Mouse (Mus musculus): ENCODE results near the gene Mfsd2b.

Mfsd2b gene

DNA sequence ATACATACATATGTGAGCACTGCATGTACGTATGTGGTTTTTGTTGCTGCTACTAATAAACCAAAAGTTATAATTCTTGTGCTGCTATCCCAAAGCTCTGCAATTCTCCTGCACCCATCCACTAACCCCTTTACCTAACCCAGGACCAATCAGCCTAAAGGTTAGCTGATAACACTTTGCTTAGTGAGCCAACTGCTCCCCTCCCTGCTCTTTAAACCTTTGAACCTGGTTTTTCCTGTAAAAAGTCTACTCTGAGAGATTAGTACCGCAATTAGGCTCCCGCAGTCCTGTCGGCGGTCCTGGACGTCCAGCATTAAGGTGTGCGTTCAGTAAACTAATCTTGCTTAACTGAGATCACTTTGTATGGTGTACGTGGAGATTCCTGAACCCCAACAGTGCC, 1.5 kb upstream of the Mfsd2b start:
- no peak for DNase-seq (ENCODE audit: low read depth, low spot score)

DNA sequence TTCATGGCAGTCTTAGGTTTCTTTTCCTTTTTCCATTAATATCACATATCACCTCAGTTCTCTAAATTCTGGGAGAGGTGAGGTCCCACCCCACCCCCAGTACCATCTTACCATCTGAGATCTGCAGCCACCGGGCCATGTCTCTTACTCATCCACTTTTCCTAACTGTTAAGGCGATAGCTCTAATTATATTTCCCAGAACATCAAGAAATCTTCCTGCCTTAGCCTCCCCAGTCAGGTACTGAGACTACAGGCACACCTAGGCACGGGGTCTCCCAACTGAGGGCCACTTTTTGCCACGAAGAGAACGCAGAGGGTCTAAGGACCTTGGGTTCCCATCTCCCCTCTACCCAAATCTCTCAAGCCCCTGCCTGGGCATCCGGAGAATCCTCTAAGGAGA, 628 bp downstream of the Mfsd2b start:
- no peak for DNase-seq (ENCODE audit: low read depth, low spot score)

DNA sequence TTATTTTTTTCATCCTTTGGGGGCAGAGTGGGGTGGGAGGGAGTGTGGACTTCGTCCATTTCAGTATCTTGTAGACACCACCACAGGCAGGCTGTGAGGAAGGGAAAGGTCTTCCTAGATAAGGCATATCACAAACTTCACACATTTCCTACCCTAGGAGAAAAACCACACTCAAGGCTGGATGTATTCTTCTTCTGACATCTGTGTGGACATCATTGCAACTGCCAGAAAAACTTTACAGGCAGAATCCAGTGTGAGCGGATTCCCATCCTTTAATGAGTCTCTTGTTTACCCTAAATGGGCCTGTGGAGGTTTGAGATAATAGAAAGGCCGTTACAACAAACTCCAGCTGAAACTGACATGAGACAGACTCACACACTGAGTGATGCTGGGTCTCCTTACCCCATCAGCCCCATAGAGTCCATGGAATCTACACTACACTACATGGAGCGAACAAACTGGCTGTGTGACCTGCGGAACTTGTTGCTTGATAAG, 1.1 kb downstream of the Mfsd2b start:
- no peak for DNase-seq (ENCODE audit: low read depth, low spot score)

DNA sequence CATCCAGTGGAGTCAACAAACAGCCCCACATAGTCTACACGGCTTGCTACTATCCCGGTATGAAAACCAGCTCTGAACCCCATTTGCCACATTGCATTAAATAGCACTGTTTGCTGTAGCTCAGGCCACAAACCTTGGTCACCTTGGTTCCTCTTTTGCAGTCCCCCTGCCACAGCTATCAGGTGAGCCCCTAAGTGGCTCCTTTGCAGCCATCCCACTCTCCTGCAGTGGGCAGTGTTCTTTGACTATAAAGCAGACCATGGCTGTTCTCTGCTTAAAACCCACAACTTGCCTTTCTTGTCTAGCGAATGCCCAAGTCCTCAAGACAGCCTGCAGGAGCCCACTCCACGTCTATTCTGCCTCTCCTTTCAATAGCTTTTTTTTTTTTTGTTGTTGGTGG, 1.9 kb downstream of the Mfsd2b start:
- DNase-seq (ENCODE audit: low read depth, low spot score), result no peak

DNA sequence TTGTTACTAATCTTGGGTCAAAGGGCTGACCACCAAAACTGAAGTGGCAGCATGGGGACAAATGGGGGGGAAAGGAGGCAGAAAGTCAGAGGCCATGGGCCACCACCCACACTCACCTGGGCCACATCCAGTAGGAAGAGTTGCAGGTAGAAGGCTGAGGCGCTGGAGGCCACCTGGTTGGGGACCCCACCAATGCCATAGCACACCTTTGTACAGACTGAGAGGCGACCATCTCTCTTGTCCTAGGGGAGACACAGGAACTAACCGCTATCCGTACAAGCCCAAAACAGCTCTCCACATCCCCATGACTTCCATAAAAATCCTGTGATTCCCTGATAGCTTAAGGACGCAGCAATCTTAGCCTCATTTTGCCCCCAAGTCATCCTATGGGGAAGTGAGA, 2.9 kb downstream of the Mfsd2b start:
- DNase-seq (ENCODE audit: low read depth, low spot score), result no peak

DNA sequence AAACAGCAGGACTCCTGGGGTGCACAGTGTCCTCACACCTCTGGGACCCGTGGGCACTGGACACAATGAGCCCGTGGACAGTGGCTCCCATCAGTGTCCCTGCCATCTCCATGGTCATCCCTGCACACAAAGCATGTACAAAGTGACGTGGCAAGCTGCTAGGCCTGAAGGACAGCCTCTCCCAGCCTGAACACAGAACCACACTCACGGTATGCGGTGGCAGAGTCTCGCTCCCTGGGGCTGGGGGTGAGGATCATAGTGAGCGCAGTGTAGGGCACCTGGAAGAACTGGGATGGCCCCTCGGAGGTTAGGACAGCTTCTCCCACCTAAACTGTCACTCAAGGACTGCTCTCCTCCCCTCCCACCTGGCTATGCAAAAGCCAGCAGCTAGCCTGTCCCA, 5.2 kb downstream of the Mfsd2b start:
- no peak for DNase-seq (ENCODE audit: low read depth, low spot score)

DNA sequence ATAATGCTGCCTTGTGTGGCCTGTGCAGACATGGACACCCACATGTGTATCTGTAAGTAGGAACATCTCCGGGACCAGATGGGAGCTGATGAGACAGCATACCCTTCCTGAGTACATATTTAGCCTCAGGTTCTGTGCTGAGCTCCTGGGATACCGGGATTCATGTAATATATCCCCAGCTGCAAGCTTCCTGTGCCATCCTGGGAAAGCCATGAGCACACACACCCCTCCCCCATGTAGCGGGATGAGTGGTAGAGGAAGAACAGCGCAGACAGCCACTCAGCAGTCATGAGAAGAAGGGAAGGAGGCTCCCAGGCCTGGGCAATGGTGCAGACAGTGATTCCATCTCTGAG, 9.8 kb downstream of the Mfsd2b start:
- DNase-seq (ENCODE audit: low read depth, low spot score), result no peak

DNA sequence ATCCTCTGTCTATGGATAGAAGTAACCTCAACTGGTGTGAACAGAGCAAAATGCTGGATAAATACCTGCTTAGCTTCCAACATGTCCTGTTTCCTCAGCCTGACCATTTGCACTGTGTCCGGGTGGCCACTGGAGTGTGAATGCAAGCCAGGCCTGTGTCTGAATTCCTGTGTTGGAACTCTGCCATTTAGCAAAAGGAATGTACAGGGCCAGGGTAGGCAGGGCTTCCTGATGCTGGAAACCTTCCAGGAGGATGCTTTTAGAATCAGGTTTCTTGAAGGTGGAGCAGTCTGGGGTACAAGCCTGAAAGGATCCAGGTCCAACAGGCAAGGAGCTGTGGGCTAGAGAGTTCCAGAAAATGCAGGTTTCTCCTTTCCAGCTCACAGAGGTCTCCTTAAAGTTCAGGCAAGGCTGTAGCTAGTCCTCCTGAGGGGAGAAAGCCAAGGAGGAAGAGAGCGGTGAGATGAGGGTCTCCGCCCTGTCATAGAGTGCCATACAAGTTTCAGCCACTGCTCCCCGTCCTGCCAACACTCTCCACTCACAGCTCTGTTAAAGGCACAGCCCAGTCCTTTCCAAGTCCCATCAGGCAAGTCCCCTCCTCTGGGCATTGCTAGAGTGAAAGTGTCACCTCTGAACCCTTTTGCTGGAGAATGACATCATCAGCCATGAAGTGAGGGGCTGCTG, 10.4 kb downstream of the Mfsd2b start:
- DNase-seq (ENCODE audit: low read depth, low spot score), result no peak

DNA sequence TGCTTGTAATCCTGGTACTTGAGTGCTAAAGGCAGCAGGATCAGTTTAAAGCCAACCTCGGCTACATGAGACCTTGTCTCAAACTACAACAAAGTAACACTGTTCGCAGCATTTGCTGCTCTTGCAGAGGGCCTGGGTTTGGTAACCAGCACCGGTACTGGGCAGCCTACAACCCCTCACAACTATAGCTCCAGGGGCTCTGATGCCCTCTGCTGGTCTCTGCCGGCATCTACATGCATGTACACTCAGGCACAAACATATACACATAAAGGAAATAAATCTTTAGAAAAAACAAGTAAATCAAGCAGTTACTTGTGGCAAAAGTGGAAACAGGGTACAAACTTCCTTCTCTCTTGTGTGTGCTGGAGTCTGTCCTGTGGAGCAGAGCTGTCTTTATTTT, 11.5 kb downstream of the Mfsd2b start:
- peak; percentile 75 for DNase-seq (ENCODE audit: low read depth, low spot score)

DNA sequence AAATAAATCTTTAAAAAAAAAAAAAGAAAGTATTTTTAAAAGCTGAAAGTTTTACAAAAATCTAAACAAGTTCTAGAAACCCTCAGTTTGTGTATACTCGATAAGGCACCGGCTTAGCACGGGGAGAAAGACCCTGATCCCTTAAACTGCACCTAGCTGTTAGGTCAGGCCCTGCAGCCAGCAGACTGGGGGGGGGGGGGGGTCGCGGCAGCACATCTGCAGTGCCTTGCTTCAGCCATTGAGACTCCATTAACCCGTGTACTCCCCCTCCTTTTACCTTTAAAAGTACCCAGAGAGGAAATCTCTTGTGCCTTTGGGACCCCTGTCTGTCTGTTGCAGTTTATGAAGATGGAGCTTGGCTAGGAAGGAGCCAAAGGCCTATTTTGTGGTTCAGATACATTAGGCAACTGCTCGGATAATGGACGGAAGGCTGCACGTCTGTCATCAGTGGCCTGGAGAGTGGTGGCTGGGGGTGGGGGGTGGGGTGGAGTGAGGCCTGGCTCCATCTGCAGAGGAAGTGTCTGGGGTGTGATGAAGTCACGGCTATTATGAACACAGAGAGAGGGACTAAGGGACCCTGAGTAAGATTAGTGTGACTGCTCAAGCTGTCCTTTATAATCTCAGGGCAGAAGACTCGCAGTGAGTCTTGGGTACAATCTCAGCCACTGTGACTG, 14.8 kb downstream of the Mfsd2b start:
- DNase-seq (ENCODE audit: low read depth, low spot score), result no peak

DNA sequence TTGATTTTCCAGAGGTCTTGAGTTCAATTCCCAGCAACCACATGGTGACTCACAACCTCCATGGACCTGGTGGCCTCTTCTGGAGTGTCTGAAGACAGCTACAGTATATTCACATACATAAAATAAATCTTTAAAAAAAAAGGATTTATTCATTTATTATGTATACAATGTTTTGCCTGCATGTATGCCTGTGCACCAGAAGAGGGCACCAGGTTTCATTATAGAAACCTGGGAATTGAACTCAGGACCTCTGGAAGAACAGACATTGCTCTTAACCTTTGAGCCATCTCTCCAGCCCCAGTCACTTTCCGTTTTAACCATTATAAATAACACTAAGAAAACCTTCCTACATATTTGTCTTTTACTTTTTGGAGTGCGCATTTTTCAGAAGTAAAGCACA, 17.3 kb downstream of the Mfsd2b start:
- DNase-seq (ENCODE audit: low read depth, low spot score), result no peak

DNA sequence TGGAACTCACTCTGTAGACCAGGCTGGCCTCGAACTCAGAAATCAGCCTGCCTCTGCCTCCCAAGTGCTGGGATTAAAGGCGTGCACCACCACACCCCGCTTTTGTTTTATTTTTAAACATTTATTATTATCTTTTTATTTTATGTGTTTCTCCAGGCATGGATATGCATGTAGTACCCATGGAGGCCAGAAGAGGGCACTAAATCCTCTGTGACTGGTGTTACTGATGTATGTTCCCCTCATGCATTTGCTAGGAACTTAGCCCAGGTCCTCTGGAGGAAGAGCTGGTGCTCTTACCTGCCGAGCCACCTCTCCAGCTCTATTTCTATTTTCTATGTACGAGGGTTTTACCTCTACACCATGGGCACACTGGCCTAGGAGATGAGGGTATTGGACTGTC, 18.0 kb downstream of the Mfsd2b start:
- peak; percentile 82 for DNase-seq (ENCODE audit: low read depth, low spot score)

DNA sequence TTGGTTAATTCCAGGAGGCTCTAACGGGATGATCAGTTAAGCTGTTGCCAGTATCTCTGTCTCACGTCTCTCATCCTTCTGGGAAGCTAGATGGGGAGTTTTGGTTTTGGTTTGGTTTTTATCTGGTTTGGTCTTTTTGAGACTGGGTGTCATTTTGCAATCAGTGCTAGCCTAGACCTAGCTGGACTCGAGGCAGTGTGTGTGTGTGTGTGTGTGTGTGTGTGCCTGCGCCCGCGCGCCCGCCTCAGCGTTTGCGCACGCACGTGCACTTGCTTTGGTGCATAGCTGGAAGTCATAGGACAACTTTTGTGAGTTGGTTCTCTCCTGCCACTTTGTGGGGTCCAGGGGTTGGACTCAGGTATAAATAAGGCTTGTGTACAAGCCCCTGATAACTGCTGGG, 30.4 kb downstream of the Mfsd2b start:
- DNase-seq (ENCODE audit: low read depth, low spot score), result peak; percentile 43

DNA sequence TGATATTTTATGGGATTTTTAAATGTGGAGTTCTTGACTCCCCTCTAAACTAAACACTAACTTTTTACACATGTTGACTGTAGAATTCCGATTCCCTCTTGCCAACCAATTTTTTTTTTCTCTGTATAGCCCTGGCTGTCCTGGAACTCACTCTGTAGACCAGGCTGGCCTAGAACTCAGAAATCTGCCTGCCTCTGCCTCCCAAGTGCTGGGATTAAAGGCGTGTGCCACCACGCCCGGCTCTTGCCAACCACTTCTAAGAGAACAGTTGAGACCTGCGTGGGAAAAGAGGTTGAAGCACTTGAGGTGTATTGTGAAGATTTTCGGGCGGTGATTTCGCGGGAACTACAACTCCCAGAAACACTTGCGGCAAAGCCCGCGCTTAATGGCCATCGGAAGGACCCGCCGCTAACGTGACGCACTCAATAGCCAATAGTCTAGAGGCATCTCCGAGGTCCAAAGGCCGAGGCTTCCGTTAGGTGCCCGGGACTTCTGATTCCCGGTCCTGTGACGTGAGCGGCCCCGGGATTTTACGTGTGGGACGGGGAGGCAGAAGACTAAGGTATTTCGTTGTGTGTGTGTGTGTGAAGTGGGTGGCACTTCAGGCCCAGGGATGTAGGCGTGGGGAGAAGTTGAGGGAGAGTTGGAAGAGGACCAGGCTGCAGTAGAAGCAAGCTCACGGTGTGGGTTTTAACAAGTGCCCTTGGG, 31.1 kb downstream of the Mfsd2b start, which contains the start of gene Wdcp:
Gene Wdcp, plus strand, starts transcription at position 414 of the 708 bp plus-strand sequence.
- DNase-seq (ENCODE audit: low read depth, low spot score), result peak; percentile 96

DNA sequence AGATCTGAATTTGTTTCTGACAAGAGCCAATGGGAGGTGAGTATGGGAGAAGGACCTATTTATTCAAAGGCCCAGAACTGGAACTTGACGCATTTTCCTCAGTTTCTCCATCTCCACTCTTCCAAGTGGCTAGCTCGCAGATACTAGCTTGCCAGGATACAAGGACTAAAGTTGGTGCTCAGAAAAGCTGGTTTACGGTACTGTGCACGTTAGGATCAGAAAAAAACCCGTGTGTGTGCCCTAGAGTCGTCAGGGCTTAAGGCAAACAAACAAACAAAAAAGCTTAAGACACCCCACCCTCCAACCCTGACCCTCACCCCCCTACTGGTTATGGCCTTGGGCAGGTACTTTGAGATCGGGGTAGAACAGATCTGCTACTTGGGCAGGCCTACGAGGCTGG, 31.7 kb downstream of the Mfsd2b start:
- no peak for DNase-seq (ENCODE audit: low read depth, low spot score)

DNA sequence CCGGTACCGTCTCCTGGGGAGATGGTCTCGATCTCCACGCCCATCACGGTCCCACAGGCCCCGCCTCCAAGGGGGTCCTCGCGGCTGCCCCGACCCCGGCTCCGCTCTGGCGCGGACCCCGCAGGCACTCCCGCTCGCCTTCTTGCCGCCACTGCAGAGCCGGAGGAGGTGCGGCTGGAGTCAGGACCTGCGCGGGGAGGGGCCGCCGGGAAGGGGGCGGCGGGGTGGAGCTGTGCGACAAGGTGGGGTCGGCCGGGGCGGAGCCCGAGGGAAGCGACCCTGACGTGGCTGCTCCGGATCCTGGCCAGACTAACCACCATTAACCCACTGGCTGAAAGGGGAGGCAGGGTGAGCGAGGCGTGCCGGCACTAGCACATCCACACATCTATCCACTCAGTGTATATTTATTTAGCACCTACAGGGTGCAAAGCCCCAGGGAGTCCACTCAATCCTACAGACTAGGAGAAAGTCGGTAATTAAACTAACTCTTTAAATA, 32.7 kb downstream of the Mfsd2b start, which contains the start of gene Fkbp1b:
Gene Fkbp1b, minus strand, starts transcription at position 200 of the 496 bp plus-strand sequence.
- peak; percentile 82 for DNase-seq (ENCODE audit: low read depth, low spot score)

DNA sequence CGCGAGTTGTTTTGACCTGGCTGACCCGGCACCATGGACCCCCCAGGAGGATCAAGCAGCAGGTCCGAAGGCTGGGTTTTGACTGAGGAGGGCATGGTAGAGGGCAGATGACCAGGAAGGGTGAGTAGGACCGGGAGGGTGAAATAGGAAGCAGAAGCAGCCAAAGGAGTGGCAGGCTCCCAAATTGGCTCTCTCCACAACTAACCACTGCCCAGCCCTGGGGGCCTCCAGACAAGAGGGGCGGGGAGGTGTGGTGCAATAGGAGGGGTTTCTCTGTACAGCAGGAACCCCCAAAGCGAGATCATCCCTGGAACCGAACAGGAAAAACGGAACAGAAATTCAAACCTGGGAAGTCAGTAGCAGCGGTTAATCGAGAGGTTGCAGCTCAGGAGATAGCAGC, 33.4 kb downstream of the Mfsd2b start:
- no peak for DNase-seq (ENCODE audit: low read depth, low spot score)

DNA sequence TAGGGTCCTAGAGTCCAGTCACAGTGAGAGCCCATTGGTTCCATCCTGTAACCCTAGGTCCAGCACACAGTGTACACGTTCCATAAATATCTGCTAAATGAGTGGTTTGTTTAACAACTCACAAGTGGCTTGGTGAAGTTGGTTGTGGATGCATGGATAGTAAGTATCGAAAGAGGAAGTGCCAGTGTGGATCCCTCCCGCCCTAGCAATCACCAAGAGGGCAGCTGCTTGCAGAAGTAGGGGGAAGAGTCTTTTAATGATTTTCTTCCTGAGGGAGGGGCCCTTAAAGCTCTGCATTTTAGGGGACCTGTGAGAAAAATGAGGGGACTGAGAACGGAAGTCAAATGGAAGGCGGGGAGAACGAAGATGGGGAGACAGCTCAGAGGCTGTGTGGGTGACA, 34.1 kb downstream of the Mfsd2b start:
- DNase-seq (ENCODE audit: low read depth, low spot score), result no peak

DNA sequence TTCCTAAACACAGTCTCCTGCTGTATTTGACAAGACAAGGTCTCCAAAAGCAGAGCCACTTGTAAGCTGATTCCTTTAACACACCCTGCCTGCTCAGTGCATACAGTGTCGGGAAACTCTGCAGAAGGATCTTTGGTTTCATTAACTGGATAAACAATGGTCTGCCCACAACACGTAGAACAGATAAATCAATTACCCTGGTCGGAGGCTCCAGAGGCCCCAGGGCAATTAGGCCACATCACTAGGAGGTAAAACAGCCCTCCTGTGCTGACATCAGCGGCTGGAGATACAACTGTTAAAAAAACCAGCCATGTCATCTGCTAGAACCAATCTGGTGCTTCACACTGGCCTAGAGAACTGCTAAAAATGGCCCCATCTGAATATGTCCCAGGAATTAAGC, 37.2 kb downstream of the Mfsd2b start:
- DNase-seq (ENCODE audit: low read depth, low spot score), result no peak

DNA sequence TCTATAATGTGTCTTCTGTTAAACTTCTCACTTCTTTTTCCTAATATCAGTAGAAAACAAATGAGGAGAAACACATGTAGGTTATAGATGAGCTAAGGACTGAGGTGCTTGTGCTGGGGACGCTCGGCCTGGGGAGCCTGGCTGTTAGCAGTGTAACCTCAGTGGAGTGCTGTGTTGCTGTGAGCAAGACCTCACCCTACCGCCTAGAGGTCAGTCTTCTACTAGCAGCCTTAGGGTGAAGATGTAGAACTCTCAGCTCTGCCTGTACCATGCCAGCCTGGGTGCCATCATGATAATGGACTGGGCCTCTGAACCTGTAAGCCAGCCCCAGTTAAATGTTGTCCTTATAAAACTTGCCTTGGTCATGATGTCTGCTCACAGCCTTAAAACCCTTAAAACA, 46.9 kb downstream of the Mfsd2b start:
- no peak for DNase-seq (ENCODE audit: low read depth, low spot score)

DNA sequence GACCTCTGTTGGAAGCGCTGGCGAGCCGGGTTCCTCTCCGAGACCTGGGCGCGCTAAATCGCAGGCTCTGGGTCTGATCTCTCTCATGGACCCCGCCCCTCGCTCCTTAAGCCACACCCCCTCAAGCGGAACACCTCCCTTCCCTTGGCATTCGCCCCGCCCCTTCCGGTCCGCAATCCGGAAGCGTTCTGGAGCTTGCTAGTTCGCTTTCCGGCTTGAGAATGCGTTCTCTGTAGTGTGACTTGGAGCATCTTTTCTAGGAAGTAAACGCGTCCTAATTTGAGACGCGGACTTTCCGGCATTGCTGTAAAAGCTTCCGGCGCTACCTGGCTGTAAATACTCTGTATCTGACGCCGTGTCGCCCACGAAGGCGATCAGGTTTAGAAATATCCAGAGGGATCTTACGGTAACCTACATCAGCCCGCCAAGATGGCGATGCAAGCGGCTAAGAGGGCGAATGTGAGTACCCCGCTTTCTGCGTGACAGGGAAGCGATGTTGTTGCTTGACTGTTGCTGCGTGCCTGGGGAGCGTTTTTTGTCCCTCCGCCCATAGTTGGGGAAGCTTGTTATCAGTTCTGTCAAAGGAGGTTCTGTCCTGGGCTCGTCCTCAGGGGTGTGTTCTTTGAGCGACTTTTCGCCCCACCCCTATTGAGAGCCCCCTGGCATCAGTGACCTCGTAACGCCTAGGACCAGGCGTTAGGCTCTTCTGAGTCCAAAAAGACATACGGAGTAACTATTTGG, 56.6 kb downstream of the Mfsd2b start, which contains the start of gene Sf3b6:
Gene Sf3b6, plus strand, starts transcription at position 184 of the 741 bp plus-strand sequence.
- peak; percentile 98 for DNase-seq (ENCODE audit: low read depth, low spot score)

Data from R1 (cell line).